Mouse (Mus musculus) liver, postnatal 0 days (tissue): ENCODE data around the gene Gphn.

Experiments
- CTCF ChIP-seq: sonication (generic); IDR thresholded peaks from 2 replicates; pipeline ENCODE4 v1.5.1; 2016; ENCODE audit warnings: antibody characterized with exemption, low read depth
- EP300 ChIP-seq: IDR thresholded peaks from 2 replicates; pipeline ENCODE4 v1.6.1; 2016; ENCODE audit warnings: antibody characterized with exemption, low read depth, mild to moderate bottlenecking

GRCm38 (mm10) chr12:78678101-78678806, 452.1 kb downstream of the Gphn start:
- no peak for TF ChIP-seq EP300
- TF ChIP-seq CTCF = no peak
